17 mouse cellular contexts compared by ENCODE assay signal in genomic region chr6:119554439-119554838, GRCm38 (mm10). TPM values are rescaled to one million over a fixed set of nuclear protein-coding genes. Genes with fewer than 3 reads are reported as not detected.
DNase-seq lines count a peak whose midpoint lies in the region; ATAC-seq and TF ChIP-seq lines count a peak whose summit lies in the region.
"Had no signal": no experiment of that assay in that cellular context is flagged by ENCODE, and none has a peak within 500 bp of the region (broad histone marks: within the 10 kb centered on the region; RNA-seq: fewer than 3 reads in every experiment).

No protein-coding gene starts in this region.

- no peak for TF ChIP-seq POLR2A in brain, embryonic 14.5 days (IDR thresholded peaks at IDR 0.05; ENCODE audit: borderline replicate concordance, extremely low read depth, insufficient read depth, insufficient read length, poor library complexity, severe bottlenecking)

- no peak overlapping the region for H3K27ac ChIP-seq in liver, embryonic 11.5 days (ENCODE audit: low read depth, low read length)
- no peak overlapping the region for H3K27ac ChIP-seq in heart, embryonic 12.5 days (ENCODE audit: poor library complexity, severe bottlenecking)
- H3K27ac ChIP-seq: forebrain, embryonic 10.5 days; heart, embryonic 15.5 days; lung, embryonic 15.5 days; neural tube, embryonic 12.5 days; stomach, embryonic 15.5 days had no signal

- TF ChIP-seq CTCF in brain, embryonic 14.5 days (IDR thresholded peaks at IDR 0.05; ENCODE audit: borderline replicate concordance, extremely low read depth, insufficient read depth, insufficient read length): peak; percentile 23; the same call in 1 of the 2 replicates

- DNase-seq in liver (peak; percentile 14), A20 (ENCODE audit: low read depth, low spot score) (peak; percentile 25)
- no peak for DNase-seq in liver, embryonic 11.5 days (ENCODE audit: low spot score)
- peak; percentile 25 to 27 for DNase-seq in CD8-positive naive resting alpha-beta T cell, adult 2 months (ENCODE audit: low read depth in 2 of 2, low spot score in 2 of 2)
- DNase-seq in brain, embryonic 14.5 days (ENCODE audit: low read depth): no peak
- DNase-seq in spleen, adult 18-20 months: no peak
- no peak for DNase-seq in spleen, postnatal 4 days (ENCODE audit: low spot score in 2 of 2)
- DNase-seq: cerebellum, adult 8-10 months; gastrocnemius, postnatal 10 days; kidney, postnatal 4 days; right cerebral cortex, adult 18-20 months had no signal

- no peak overlapping the region for H3K4me3 ChIP-seq in liver, embryonic 11.5 days (ENCODE audit: low read depth, low read length)
- H3K4me3 ChIP-seq in heart, embryonic 12.5 days: no peak overlapping the region
- H3K4me3 ChIP-seq: forebrain, embryonic 10.5 days; heart, embryonic 15.5 days; lung, embryonic 15.5 days; neural tube, embryonic 12.5 days; stomach, embryonic 15.5 days had no signal

- H3K4me2 ChIP-seq in liver, embryonic 11.5 days: no peak overlapping the region
- H3K4me2 ChIP-seq in heart, embryonic 12.5 days: no peak overlapping the region
- H3K4me2 ChIP-seq: heart, embryonic 15.5 days; lung, embryonic 15.5 days; neural tube, embryonic 12.5 days; stomach, embryonic 15.5 days had no signal

- H3K9me3 ChIP-seq in liver, embryonic 11.5 days (ENCODE audit: control insufficient read depth, low read length): no peaks in the 10 kb centered on the region
- H3K9me3 ChIP-seq in heart, embryonic 12.5 days (replicated peaks): no peaks in the 10 kb centered on the region
- H3K9me3 ChIP-seq: heart, embryonic 15.5 days; lung, embryonic 15.5 days; neural tube, embryonic 12.5 days; stomach, embryonic 15.5 days had no signal

- H3K4me1 ChIP-seq in liver, embryonic 11.5 days (replicated peaks; ENCODE audit: control insufficient read depth, insufficient read depth, low read length): no peaks in the 10 kb centered on the region
- peaks cover 8% of the 10 kb centered on the region for H3K4me1 ChIP-seq in heart, embryonic 12.5 days (replicated peaks)
- H3K4me1 ChIP-seq: lung, embryonic 15.5 days; neural tube, embryonic 12.5 days; stomach, embryonic 15.5 days had no signal

- no peaks in the 10 kb centered on the region for H3K27me3 ChIP-seq in liver, embryonic 11.5 days (replicated peaks; ENCODE audit: control insufficient read depth, insufficient read depth, low read length)
- no peaks in the 10 kb centered on the region for H3K27me3 ChIP-seq in heart, embryonic 12.5 days (replicated peaks)
- H3K27me3 ChIP-seq: heart, embryonic 15.5 days; lung, embryonic 15.5 days; neural tube, embryonic 12.5 days; stomach, embryonic 15.5 days had no signal

- no peak for ATAC-seq in liver, embryonic 11.5 days (replicated peaks; ENCODE audit: low FRiP score)
- no peak for ATAC-seq in heart, embryonic 12.5 days (ENCODE audit: insufficient number of reproducible peaks, low FRiP score)

- no peaks in the 10 kb centered on the region for H3K36me3 ChIP-seq in liver, embryonic 11.5 days (ENCODE audit: control insufficient read depth, insufficient read depth, low read length)
- H3K36me3 ChIP-seq in heart, embryonic 12.5 days: no peaks in the 10 kb centered on the region
- H3K36me3 ChIP-seq: forebrain, embryonic 10.5 days; heart, embryonic 15.5 days; lung, embryonic 15.5 days; neural tube, embryonic 12.5 days; stomach, embryonic 15.5 days had no signal

- no peak overlapping the region for H3K9ac ChIP-seq in liver, embryonic 11.5 days (ENCODE audit: low read depth, low read length)
- no peak overlapping the region for H3K9ac ChIP-seq in heart, embryonic 12.5 days
- H3K9ac ChIP-seq: heart, embryonic 15.5 days; lung, embryonic 15.5 days; neural tube, embryonic 12.5 days; stomach, embryonic 15.5 days had no signal

- 69% methylated on average over 8 of the region's 8 CpGs for WGBS in liver, embryonic 11.5 days
- 69% methylated on average over 8 of the region's 8 CpGs for WGBS in heart, embryonic 12.5 days

RNA-seq across cellular contexts. Expression of gene Wnt5b, which starts 10.3 kb away (rescaled TPM):
- polyA plus RNA-seq in liver, embryonic 11.5 days (2014; fragmentation: Nextera tagmentation; extraction: Ambion mirVana): 3.2 and 3.3 TPM in 2 replicates
- 3.1 and 3.5 TPM in 2 replicates for polyA plus RNA-seq in brain, embryonic 14.5 days (2012; rRNA removed)
- polyA plus RNA-seq in heart, embryonic 12.5 days (2016; fragmentation: Nextera tagmentation; extraction: Ambion mirVana): 8.9 and 9.2 TPM in 2 replicates

Comparison
In these comparisons a context has a peak if more than half of its experiments do, and no peak if none do; other contexts are left out.
1. DNase-seq: peak in liver (single experiment), A20 (single experiment) and CD8-positive naive resting alpha-beta T cell, adult 2 months (2 of 2); none in liver, embryonic 11.5 days (single experiment), brain, embryonic 14.5 days (single experiment), spleen, adult 18-20 months (0 of 2) and spleen, postnatal 4 days (0 of 2).